Mouse (Mus musculus) heart, adult 2 months (tissue): ENCODE results near the gene Cdc26. TPM values are rescaled to one million over a fixed set of nuclear protein-coding genes. Genes with fewer than 3 reads are reported as not detected.

Experiments
- DNase-seq, 2 experiments: peaks; one replicate each; pipeline ENCODE4 v3.0.0; 2021
- H3K27ac ChIP-seq: fragments of 200-600 bp; 2 replicates; pipeline ENCODE4 v1.8.1; 2022
- H3K27me3 ChIP-seq: fragments of 200-500 bp; 2 replicates; pipeline ENCODE4 v1.6.1; 2012; ENCODE audit warnings: mild to moderate bottlenecking, low read length, inconsistent platforms, mixed read lengths; ENCODE audit not compliant: control insufficient read depth, insufficient read depth
- H3K36me3 ChIP-seq: fragments of 200-500 bp; 2 replicates; pipeline ENCODE4 v1.6.1; 2012; ENCODE audit warnings: low read length, inconsistent platforms; ENCODE audit not compliant: control insufficient read depth, insufficient read depth
- H3K4me1 ChIP-seq: fragments of 200-500 bp; 2 replicates; pipeline ENCODE4 v1.6.1; 2011; ENCODE audit warnings: low read length; ENCODE audit not compliant: control insufficient read depth, insufficient read depth
- H3K4me3 ChIP-seq: fragments of 200-600 bp; 2 replicates; pipeline ENCODE4 v1.8.1; 2022
- H3K79me2 ChIP-seq: fragments of 200-500 bp; replicated peaks from 2 replicates; pipeline ENCODE4 v1.6.1; 2012; ENCODE audit warnings: mild to moderate bottlenecking, inconsistent platforms, low read length, moderate library complexity, mixed read lengths; ENCODE audit not compliant: control insufficient read depth, insufficient read depth
- H3K9ac ChIP-seq: fragments of 200-500 bp; 2 replicates; pipeline ENCODE4 v1.6.1; 2012; ENCODE audit warnings: low read depth, mild to moderate bottlenecking, control low read depth, inconsistent platforms, low read length, mixed read lengths
- CTCF ChIP-seq: fragments of 200-600 bp; IDR thresholded peaks from 2 replicates; pipeline ENCODE4 v1.8.1; 2022; ENCODE audit warnings: antibody characterized with exemption, mild to moderate bottlenecking, moderate library complexity
- EP300 ChIP-seq: fragments of 200-500 bp; IDR thresholded peaks from 2 replicates; pipeline ENCODE4 v1.6.1; 2011; ENCODE audit warnings: low read depth, low read length, control low read depth; ENCODE audit not compliant: insufficient read depth
- POLR2A ChIP-seq: fragments of 200-500 bp; IDR thresholded peaks from 2 replicates; pipeline ENCODE4 v1.6.1; 2011; ENCODE audit warnings: mild to moderate bottlenecking, low read depth, low read length, control low read depth; ENCODE audit not compliant: insufficient read depth
- WGBS: fragments of 180-500 bp; shearing (Covaris S2); methylation state at CpG from one replicate; pipeline ENCODE4 v1.1.7; 2018; 5-methylcytosine and 5-hydroxymethylcytosine counted together
- intact Hi-C: fragments of 180-260 bp; cut with DNase I; formaldehyde crosslinking; loops from one replicate; pipeline ENCODE4 v1.15.1; 2025
- polyA plus RNA-seq: library from polyadenylated mRNA; depleted of rRNA; stranded (reverse); fragments of >200 nt; gene quantifications from 2 replicates; pipeline ENCODE4 v1.2.3, GENCODE M21; 2012
- total RNA-seq, 2 experiments: library from RNA; stranded (reverse); gene quantifications; 2 replicates each; pipeline ENCODE4 v1.2.3; 2021

The Cdc26 gene
- total and polyA plus RNA-seq, 3 experiments: 23.8 to 47.7 (median 44.6) TPM

GRCm38 (mm10) chr4:62393459-62393858 is 15.0 kb downstream of the Cdc26 start:
- Histone ChIP-seq H3K9ac (no peak overlapping the region), H3K4me1 (peaks cover 3% of the 10 kb centered on the region), H3K36me3 (peaks cover 23% of the 10 kb centered on the region), H3K27me3 (no peaks in the 10 kb centered on the region), H3K27ac (no peak overlapping the region), H3K79me2 (0 out of 2 replicates have a peak, but pooled peaks cover 2% of the 10 kb centered on the region), H3K4me3 (no peak overlapping the region)
- no peak for DNase-seq
- WGBS: 62% methylated on average over 6 of the region's 6 CpGs
- no peak for TF ChIP-seq EP300
- TF ChIP-seq CTCF: no peak
- TF ChIP-seq POLR2A: no peak
- intact Hi-C loops: no loop called here

GRCm38 (mm10) chr4:62391892-62392291 is 16.6 kb downstream of the Cdc26 start:
- Histone ChIP-seq H3K36me3 (peaks cover 10% of the 10 kb centered on the region), H3K79me2 (no peaks in the 10 kb centered on the region), H3K4me3 (no peak overlapping the region), H3K9ac (no peak overlapping the region), H3K4me1 (peaks cover 2% of the 10 kb centered on the region), H3K27ac (no peak overlapping the region), H3K27me3 (no peaks in the 10 kb centered on the region)
- WGBS: 81% methylated on average over 7 of the region's 7 CpGs
- intact Hi-C loops: no loop called here
- TF ChIP-seq EP300 (no peak), CTCF (no peak), POLR2A (no peak)
- DNase-seq: no peak

GRCm38 (mm10) chr4:62389592-62390512 is 18.6 kb downstream of the Cdc26 start:
- H3K9ac ChIP-seq: no peak overlapping the region
- no peak for TF ChIP-seq CTCF
- 84% methylated on average over 5 of the region's 5 CpGs for WGBS

GRCm38 (mm10) chr4:62385439-62385838 is 23.0 kb downstream of the Cdc26 start:
- Histone ChIP-seq H3K9ac (no peak overlapping the region), H3K4me1 (no peaks in the 10 kb centered on the region), H3K27me3 (no peaks in the 10 kb centered on the region), H3K79me2 (peaks cover 1% of the 10 kb centered on the region; the same call in 1 of the 2 replicates), H3K36me3 (no peaks in the 10 kb centered on the region), H3K4me3 (no peak overlapping the region), H3K27ac (no peak overlapping the region)
- DNase-seq: no peak
- intact Hi-C loops: no loop called here
- no peak for TF ChIP-seq POLR2A
- no peak for TF ChIP-seq EP300
- no peak for TF ChIP-seq CTCF
- 92% methylated on average over 7 of the region's 7 CpGs for WGBS

More at GRCm38 (mm10) chr4:62389592-62390512, 18.6 kb downstream of the Cdc26 start:
- Histone ChIP-seq H3K4me3 (no peak overlapping the region), H3K79me2 (no peaks in the 10 kb centered on the region), H3K4me1 (no peaks in the 10 kb centered on the region), H3K27ac (no peak overlapping the region), H3K36me3 (no peaks in the 10 kb centered on the region), H3K27me3 (no peaks in the 10 kb centered on the region)
- no peak for DNase-seq
- intact Hi-C loops: no loop called here

GRCm38 (mm10) chr4:62384159-62384558 is 24.3 kb downstream of the Cdc26 start:
- no peaks in the 10 kb centered on the region for H3K36me3 ChIP-seq
- no peaks in the 10 kb centered on the region for H3K27me3 ChIP-seq
- H3K9ac ChIP-seq: no peak overlapping the region
- TF ChIP-seq EP300 (no peak), POLR2A (no peak), CTCF (no peak)
- no peak overlapping the region for H3K27ac ChIP-seq
- no peak for DNase-seq
- H3K4me1 ChIP-seq: peaks cover 2% of the 10 kb centered on the region
- H3K4me3 ChIP-seq: no peak overlapping the region
- 82% methylated on average over 1 of the region's 1 CpGs for WGBS
- peaks cover 3% of the 10 kb centered on the region; the same call in 1 of the 2 replicates for H3K79me2 ChIP-seq
- intact Hi-C loops: no loop called here

- 77% methylated on average over 7 of the region's 7 CpGs for WGBS
- peaks cover 2% of the 10 kb centered on the region for H3K4me1 ChIP-seq
- H3K9ac ChIP-seq: no peak overlapping the region
- DNase-seq: no peak
- intact Hi-C loops: no loop called here
- H3K27me3 ChIP-seq: no peaks in the 10 kb centered on the region
- no peak overlapping the region for H3K27ac ChIP-seq
- H3K79me2 ChIP-seq: peaks cover 3% of the 10 kb centered on the region; the same call in 1 of the 2 replicates
- TF ChIP-seq CTCF (no peak), EP300 (no peak), POLR2A (no peak)
- H3K36me3 ChIP-seq: no peaks in the 10 kb centered on the region
- no peak overlapping the region for H3K4me3 ChIP-seq
These were observed 24.7 kb downstream of the Cdc26 start for GRCm38 (mm10) chr4:62383752-62384151.
